In genomic region chr7:16310020-16310520, GRCm38 (mm10) we compare ENCODE assay signal across 8 mouse cellular contexts. TPM values are rescaled to one million over a fixed set of nuclear protein-coding genes. Genes with fewer than 3 reads are reported as not detected.
A peak's percentile ranks its signal among the peaks of the same experiment; 100 is the strongest.
DNase-seq lines count a peak whose midpoint lies in the region; ATAC-seq and TF ChIP-seq lines count a peak whose summit lies in the region.

No protein-coding gene starts in this region.

- H3K36me3 ChIP-seq in hindbrain, embryonic 13.5 days, result no peaks in the 10 kb centered on the region
- no peaks in the 10 kb centered on the region for H3K36me3 ChIP-seq in macrophage (ENCODE audit: inconsistent target)

- intact Hi-C loops in left cerebral cortex, adult 2 months (cut with DNase I), result no loop called here

- peak; percentile 92 for DNase-seq in ZHBTc4 (ENCODE audit: low read depth, low spot score)
- peak; percentile 87 to 91 for DNase-seq in cerebellum, postnatal 14 days
- DNase-seq in frontal cortex, postnatal 25 days (ENCODE audit: low spot score in 2 of 2), result peak; percentile 71
- peak; percentile 77 for DNase-seq in left cerebral cortex, adult 2 months (ENCODE audit: extremely low spot score in 1 of 2, low spot score in 2 of 2)
- DNase-seq in right cerebral cortex, adult 2 months (ENCODE audit: low spot score in 2 of 2), result peak; percentile 72 to 77
- DNase-seq in urinary bladder, postnatal 36 days (ENCODE audit: low spot score in 2 of 2), result peak; percentile 77 to 86

- H3K27ac ChIP-seq in hindbrain, embryonic 13.5 days, result peak overlapping the region; percentile 97
- H3K27ac ChIP-seq in left cerebral cortex, adult 2 months, result peak overlapping the region; percentile 85
- H3K27ac ChIP-seq in macrophage, result peak overlapping the region; percentile 91

- H3K27me3 ChIP-seq in hindbrain, embryonic 13.5 days, result no peaks in the 10 kb centered on the region

- peaks cover 37% of the 10 kb centered on the region for H3K79me2 ChIP-seq in macrophage (ENCODE audit: inconsistent target)

- TF ChIP-seq CTCF in left cerebral cortex, adult 2 months (IDR thresholded peaks at IDR 0.05), result peak; percentile 74

- peak overlapping the region; percentile 92 for H3K9ac ChIP-seq in hindbrain, embryonic 13.5 days

- 1% methylated on average over 28 of the region's 56 CpGs for WGBS in hindbrain, embryonic 13.5 days
- 1% methylated on average over 39 of the region's 56 CpGs for WGBS in macrophage (ENCODE audit: missing documents)

- peak overlapping the region; percentile 96 for H3K4me2 ChIP-seq in hindbrain, embryonic 13.5 days

- no peaks in the 10 kb centered on the region for H3K9me3 ChIP-seq in hindbrain, embryonic 13.5 days

- H3K4me1 ChIP-seq in hindbrain, embryonic 13.5 days (replicated peaks), result peaks cover 59% of the 10 kb centered on the region

- H3K4me3 ChIP-seq in hindbrain, embryonic 13.5 days, result peak overlapping the region; percentile 68
- H3K4me3 ChIP-seq in left cerebral cortex, adult 2 months, result peak overlapping the region; percentile 93
- H3K4me3 ChIP-seq in macrophage (ENCODE audit: inconsistent target), result peak overlapping the region; percentile 77

- peak; percentile 11 for ATAC-seq in hindbrain, embryonic 13.5 days (ENCODE audit: low FRiP score)

RNA-seq across cellular contexts. Expression of gene Bbc3, which starts 1.9 kb away (rescaled TPM):
- 24.0 and 24.2 TPM in 2 replicates for polyA plus RNA-seq in hindbrain, embryonic 13.5 days (2015; fragmentation: Nextera tagmentation; extraction: Ambion mirVana)
- total RNA-seq in left cerebral cortex, adult 2 months (2021), result 1 to 10 TPM; 9.1 to 9.7 TPM
- total RNA-seq in macrophage (2018; cell fraction: chromatin; rRNA removed), result 10 to 100 TPM in 18 of 26 experiments, 1 to 10 TPM in 8; 2.3 to 27.4 (median 15.9) TPM
- 10 to 100 TPM in 23 of 26 experiments, 1 to 10 TPM in 3; 6.6 to 26.3 (median 16.8) TPM for total RNA-seq in macrophage (2018; cell fraction: cytosol; rRNA removed)
- 10 to 100 TPM; 11.1 to 31.5 (median 20.5) TPM for total RNA-seq in macrophage (2018; cell fraction: nucleus; rRNA removed)
- polyA plus RNA-seq in macrophage (2018), result 5.0 to 24.1 TPM (median 6.4 TPM) in 3 replicates

RNA-seq across cellular contexts. Expression of gene Ccdc9, which starts 23.5 kb away (rescaled TPM):
- polyA plus RNA-seq in hindbrain, embryonic 13.5 days (2015; fragmentation: Nextera tagmentation; extraction: Ambion mirVana), result 23.9 and 27.9 TPM in 2 replicates
- total RNA-seq in left cerebral cortex, adult 2 months (2021), result 10 to 100 TPM; 94.3 to 95.1 TPM
- total RNA-seq in macrophage (2018; cell fraction: chromatin; rRNA removed), result 100 to 1,000 TPM; 304 to 896 (median 675) TPM
- total RNA-seq in macrophage (2018; cell fraction: cytosol; rRNA removed), result 10 to 100 TPM; 52.8 to 97.2 (median 73.4) TPM
- 100 to 1,000 TPM; 161 to 339 (median 237) TPM for total RNA-seq in macrophage (2018; cell fraction: nucleus; rRNA removed)
- 99.0 to 183 TPM (median 120 TPM) in 3 replicates for polyA plus RNA-seq in macrophage (2018)

RNA-seq across cellular contexts. Expression of gene Inafm1, which starts 36.7 kb away (rescaled TPM):
- polyA plus RNA-seq in hindbrain, embryonic 13.5 days (2015; fragmentation: Nextera tagmentation; extraction: Ambion mirVana), result 33.4 and 33.8 TPM in 2 replicates
- total RNA-seq in left cerebral cortex, adult 2 months (2021), result 10 to 100 TPM; 36.7 to 41.3 TPM
- 10 to 100 TPM; 11.6 to 72.8 (median 39.4) TPM for total RNA-seq in macrophage (2018; cell fraction: chromatin; rRNA removed)
- 10 to 100 TPM in 4 of 26 experiments, 1 to 10 TPM in 22; 5.9 to 11.6 (median 8.4) TPM for total RNA-seq in macrophage (2018; cell fraction: cytosol; rRNA removed)
- 10 to 100 TPM; 10.3 to 35.9 (median 25.5) TPM for total RNA-seq in macrophage (2018; cell fraction: nucleus; rRNA removed)
- 1.9 to 10.1 TPM (median 7.4 TPM) in 3 replicates for polyA plus RNA-seq in macrophage (2018)

RNA-seq across cellular contexts. Expression of gene C5ar1, which starts 50.7 kb away (rescaled TPM):
- 1.7 and 2.3 TPM in 2 replicates for polyA plus RNA-seq in hindbrain, embryonic 13.5 days (2015; fragmentation: Nextera tagmentation; extraction: Ambion mirVana)
- total RNA-seq in left cerebral cortex, adult 2 months (2021), result 1 to 10 TPM; 1.3 to 1.7 TPM
- total RNA-seq in macrophage (2018; cell fraction: chromatin; rRNA removed), result 100 to 1,000 TPM in 11 of 26 experiments, 10 to 100 TPM in 15; 18.9 to 297 (median 75.1) TPM
- 100 to 1,000 TPM; 105 to 683 (median 289) TPM for total RNA-seq in macrophage (2018; cell fraction: cytosol; rRNA removed)
- 100 to 1,000 TPM; 102 to 954 (median 358) TPM for total RNA-seq in macrophage (2018; cell fraction: nucleus; rRNA removed)
- polyA plus RNA-seq in macrophage (2018), result 254 to 928 TPM (median 285 TPM) in 3 replicates

Comparison
In these comparisons a context has a peak if more than half of its experiments do, and no peak if none do; other contexts are left out.
1. Peak in every context shown above with its lines: DNase-seq, ATAC-seq, H3K4me3 ChIP-seq and H3K27ac ChIP-seq.